Mouse (Mus musculus) megakaryocyte, embryonic 14.5 days (primary cell): ENCODE measurements around the gene Acy3. TPM values are rescaled to one million over a fixed set of nuclear protein-coding genes. Genes with fewer than 3 reads are reported as not detected.
"Not testable (repeated sequence)": the region's sequence is repeated elsewhere in the genome, so short reads cannot be mapped to it uniquely, and the experiment has no call there.

ENCODE experiments used
- H3K27me3 ChIP-seq: replicated peaks from 2 replicates; pipeline ENCODE3; 2012; ENCODE audit warnings: inconsistent platforms
- H3K36me3 ChIP-seq: replicated peaks from 2 replicates; pipeline ENCODE3; 2012; ENCODE audit warnings: low read length, inconsistent platforms, mixed read lengths
- H3K4me1 ChIP-seq: 2 replicates; pipeline ENCODE4 v1.6.1; 2012; ENCODE audit warnings: inconsistent platforms
- H3K4me3 ChIP-seq: replicated peaks from 2 replicates; pipeline ENCODE3; 2012; ENCODE audit warnings: moderate library complexity, mild to moderate bottlenecking, inconsistent platforms
- H3K9me3 ChIP-seq: 2 replicates; pipeline ENCODE4 v1.6.1; 2012; ENCODE audit warnings: inconsistent platforms
- FLI1 ChIP-seq: IDR thresholded peaks from 2 replicates; pipeline ENCODE4 v1.6.1; 2012; ENCODE audit warnings: low read length, inconsistent platforms, mixed read lengths
- GATA1 ChIP-seq: IDR thresholded peaks from 3 replicates; pipeline ENCODE4 v1.6.1; 2012; ENCODE audit warnings: mixed read lengths, low read length, inconsistent platforms, borderline replicate concordance
- polyA plus RNA-seq: library from polyadenylated mRNA; stranded (reverse); fragments of >175 nt; gene quantifications from 2 replicates; pipeline ENCODE4 v1.2.3, GENCODE M21; 2012; ENCODE audit warnings: low replicate concordance; ENCODE audit not compliant: insufficient read depth

Acy3 gene
- polyA plus RNA-seq, 1 experiment = 6.4 TPM

- no peaks in the 10 kb centered on the region for H3K9me3 ChIP-seq
- H3K36me3 ChIP-seq = no peaks in the 10 kb centered on the region
- H3K4me3 ChIP-seq = no peak overlapping the region
- H3K4me1 ChIP-seq = peaks cover 33% of the 10 kb centered on the region
- TF ChIP-seq GATA1 (no peak), FLI1 (no peak)
- peaks cover 41% of the 10 kb centered on the region for H3K27me3 ChIP-seq
Observed at GRCm38 (mm10) chr19:3967258-3967657, 19.1 kb upstream of the Acy3 start.

DNA sequence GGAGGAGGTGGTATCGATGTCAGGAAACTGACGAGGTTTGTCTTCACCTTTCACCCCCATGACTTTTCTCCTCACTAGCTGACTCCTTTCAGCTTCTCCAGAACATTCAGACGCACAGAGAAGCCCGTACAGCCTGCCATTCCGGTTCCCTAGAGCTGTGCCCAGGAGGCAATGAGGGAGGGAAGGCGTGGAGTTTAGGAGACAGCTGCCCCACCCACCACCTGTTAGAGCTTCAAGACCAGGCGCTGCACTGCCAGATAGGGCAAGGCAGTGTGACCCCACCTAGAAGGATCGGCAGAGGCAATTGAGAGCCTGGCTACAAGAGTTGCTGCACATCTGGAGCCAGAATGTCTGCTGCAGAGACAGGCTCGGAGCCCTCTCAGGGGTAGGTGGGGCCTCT is 14.1 kb upstream of the Acy3 start, which contains the start of gene Aldh3b2:
Gene Aldh3b2 (plus strand): TSS at position 100 of the 400 bp plus-strand sequence.
- no peak within 1 kb of the TSS for H3K4me3 ChIP-seq
- peaks cover 63% of the 10 kb centered on the region for H3K27me3 ChIP-seq
- H3K9me3 ChIP-seq = no peaks in the 10 kb centered on the region
- H3K4me1 ChIP-seq = peaks cover 22% of the 10 kb centered on the region
- no peak for TF ChIP-seq GATA1
- no peak for TF ChIP-seq FLI1
- H3K36me3 ChIP-seq = no peaks in the 10 kb centered on the region

DNA sequence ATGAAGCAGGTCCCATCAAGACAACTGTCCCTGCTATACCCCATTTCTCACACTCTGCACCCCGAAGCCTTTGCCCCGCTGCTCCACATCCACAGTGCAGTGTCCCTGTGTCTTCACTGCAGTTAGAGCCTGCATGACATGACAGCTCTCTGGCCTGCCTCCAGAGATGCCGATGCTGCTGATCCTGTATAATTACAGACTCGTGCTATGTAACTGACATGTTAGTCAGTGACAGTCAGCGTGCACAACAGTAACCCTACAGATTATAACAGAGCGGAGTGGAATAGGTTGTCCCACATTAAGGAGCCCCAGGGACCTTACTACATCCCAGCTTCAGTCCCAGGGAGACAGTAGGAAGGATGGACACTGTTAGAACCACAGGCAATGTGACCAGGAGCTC is 11.8 kb upstream of the Acy3 start:
- peaks cover 57% of the 10 kb centered on the region for H3K27me3 ChIP-seq
- not testable (repeated sequence) for H3K9me3 ChIP-seq

GRCm38 (mm10) chr19:3975866-3976265 is 10.5 kb upstream of the Acy3 start:
- Histone ChIP-seq H3K27me3 (peaks cover 55% of the 10 kb centered on the region), H3K4me1 (peaks cover 24% of the 10 kb centered on the region), H3K9me3 (no peaks in the 10 kb centered on the region), H3K4me3 (no peak overlapping the region), H3K36me3 (no peaks in the 10 kb centered on the region)
- no peak for TF ChIP-seq FLI1
- no peak for TF ChIP-seq GATA1

More for the DNA sequence above, 11.8 kb upstream of the Acy3 start:
- H3K4me1 ChIP-seq = peaks cover 14% of the 10 kb centered on the region
- H3K36me3 ChIP-seq, H3K4me3 ChIP-seq: not testable (repeated sequence)

DNA sequence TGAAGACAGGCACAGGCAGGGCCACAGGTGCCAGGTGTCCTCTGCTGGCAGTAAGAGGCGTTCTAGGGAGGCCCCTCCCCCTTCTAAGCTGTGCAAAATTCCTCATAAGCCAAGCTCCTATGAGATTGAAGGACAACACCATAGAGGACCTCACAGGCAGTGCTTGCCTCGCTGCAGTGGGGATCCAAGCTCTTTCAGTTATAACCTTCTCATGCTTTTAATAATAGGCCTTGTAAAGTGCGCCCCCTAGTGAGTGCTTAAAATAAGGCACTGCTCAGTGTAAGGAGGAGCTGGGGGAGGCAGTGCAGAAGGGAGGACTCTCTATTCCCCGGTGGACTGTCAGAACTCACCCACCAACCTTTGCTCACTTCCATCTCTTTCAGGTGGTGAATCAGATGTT is 6.1 kb upstream of the Acy3 start:
- Histone ChIP-seq H3K27me3 (peaks cover 46% of the 10 kb centered on the region), H3K36me3 (no peaks in the 10 kb centered on the region), H3K9me3 (no peaks in the 10 kb centered on the region), H3K4me1 (peaks cover 39% of the 10 kb centered on the region), H3K4me3 (peak overlapping the region; percentile 11)
- TF ChIP-seq GATA1 (no peak), FLI1 (no peak)

DNA sequence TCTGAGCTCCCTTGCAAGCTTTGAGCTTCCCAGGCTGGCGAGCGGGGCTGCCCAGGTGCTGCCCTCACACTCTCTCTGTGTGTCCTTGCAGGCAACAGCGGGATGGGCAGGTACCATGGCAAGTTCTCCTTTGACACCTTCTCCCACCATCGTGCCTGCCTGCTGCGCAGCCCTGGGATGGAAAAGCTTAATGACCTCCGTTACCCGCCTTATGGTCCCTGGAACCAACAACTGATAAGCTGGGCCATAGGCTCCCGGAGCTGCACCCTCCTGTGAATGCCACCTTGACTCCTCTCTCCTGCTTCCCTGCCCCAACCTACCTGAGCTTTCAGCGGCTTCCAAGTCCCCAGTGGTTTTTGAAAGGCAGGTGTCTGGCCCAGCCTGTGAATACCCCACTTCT is 5.5 kb upstream of the Acy3 start:
- Histone ChIP-seq H3K9me3 (no peaks in the 10 kb centered on the region), H3K27me3 (peaks cover 42% of the 10 kb centered on the region), H3K36me3 (no peaks in the 10 kb centered on the region), H3K4me1 (peaks cover 45% of the 10 kb centered on the region), H3K4me3 (no peak overlapping the region)
- TF ChIP-seq GATA1 = no peak
- no peak for TF ChIP-seq FLI1

- Histone ChIP-seq H3K9me3 (peaks cover 3% of the 10 kb centered on the region), H3K4me3 (no peak overlapping the region), H3K4me1 (peaks cover 61% of the 10 kb centered on the region), H3K27me3 (peaks cover 30% of the 10 kb centered on the region), H3K36me3 (no peaks in the 10 kb centered on the region)
- no peak for TF ChIP-seq GATA1
Observed at GRCm38 (mm10) chr19:3983527-3984200, 2.7 kb upstream of the Acy3 start.

DNA sequence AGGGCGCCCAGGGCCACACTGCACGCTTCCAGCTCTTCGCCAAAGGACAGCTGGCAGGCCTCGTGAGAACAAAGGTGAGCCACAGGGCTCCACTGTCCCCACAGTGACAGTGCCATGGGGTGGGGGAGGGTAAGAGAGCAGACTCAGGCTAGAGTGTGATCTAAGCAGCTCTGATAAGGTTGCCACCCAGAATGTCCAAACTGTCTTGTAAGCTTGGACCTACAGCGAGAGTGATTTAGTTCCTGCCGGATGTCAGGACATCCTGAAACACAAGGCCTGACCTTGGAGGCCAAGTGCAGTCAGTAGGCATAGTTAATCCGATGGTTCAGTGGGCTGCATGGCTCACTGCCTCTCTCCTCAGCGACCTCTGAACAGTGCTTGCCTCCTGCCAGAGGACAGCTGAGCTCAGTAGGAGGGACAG is 1.1 kb upstream of the Acy3 start:
- Histone ChIP-seq H3K36me3 (no peaks in the 10 kb centered on the region), H3K9me3 (peaks cover 6% of the 10 kb centered on the region), H3K4me3 (peak overlapping the region; percentile 62), H3K4me1 (peaks cover 55% of the 10 kb centered on the region), H3K27me3 (peaks cover 27% of the 10 kb centered on the region)
- TF ChIP-seq GATA1 = no peak
- no peak for TF ChIP-seq FLI1

DNA sequence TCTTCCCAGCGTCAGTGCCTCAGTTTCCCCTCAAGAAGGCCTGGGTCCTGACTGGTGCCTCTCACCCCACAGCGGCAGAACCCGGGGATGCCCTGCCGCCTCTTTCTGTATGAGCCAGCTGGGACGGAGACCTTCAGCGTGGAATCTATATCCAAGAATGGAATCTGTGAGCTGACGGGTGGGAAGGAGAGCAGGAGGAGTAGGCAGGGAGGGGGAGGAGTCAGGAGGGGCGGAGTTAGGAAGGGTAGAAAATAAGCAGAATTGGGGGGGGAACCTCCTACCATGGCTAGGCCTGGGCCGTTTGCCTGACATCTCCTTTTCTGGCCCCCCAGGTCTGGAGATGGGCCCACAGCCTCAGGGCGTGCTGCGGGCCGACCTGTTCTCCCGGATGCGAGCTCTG is 1.7 kb downstream of the Acy3 start:
- Histone ChIP-seq H3K9me3 (peaks cover 6% of the 10 kb centered on the region), H3K36me3 (no peaks in the 10 kb centered on the region), H3K27me3 (peaks cover 39% of the 10 kb centered on the region), H3K4me1 (peaks cover 48% of the 10 kb centered on the region), H3K4me3 (no peak overlapping the region)
- no peak for TF ChIP-seq FLI1
- TF ChIP-seq GATA1 = no peak

DNA sequence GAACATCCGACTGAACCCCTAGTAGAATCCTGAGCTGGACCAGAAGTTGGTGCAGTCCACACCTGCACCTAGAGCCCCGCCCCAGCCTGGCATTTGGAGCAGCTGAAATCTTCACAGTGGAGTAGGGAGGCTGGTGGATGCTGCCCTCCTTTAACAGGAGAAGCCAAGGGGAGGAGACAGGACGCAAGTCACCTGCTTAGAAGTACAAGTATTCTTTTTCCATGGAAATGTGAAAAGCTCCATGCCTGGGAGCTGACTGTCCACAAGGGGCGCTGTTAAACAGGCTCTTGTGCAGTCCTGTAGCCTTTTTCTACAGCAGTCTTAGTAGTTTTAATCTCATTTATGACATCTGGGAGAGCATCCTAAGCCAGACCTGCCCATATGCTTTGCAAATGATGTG is 2.4 kb downstream of the Acy3 start:
- H3K9me3 ChIP-seq = peaks cover 6% of the 10 kb centered on the region
- TF ChIP-seq FLI1 (no peak), GATA1 (no peak)
- peaks cover 46% of the 10 kb centered on the region for H3K4me1 ChIP-seq
- H3K36me3 ChIP-seq = no peaks in the 10 kb centered on the region
- no peak overlapping the region for H3K4me3 ChIP-seq
- H3K27me3 ChIP-seq = peaks cover 38% of the 10 kb centered on the region

- Histone ChIP-seq H3K36me3 (no peaks in the 10 kb centered on the region), H3K4me3 (no peak overlapping the region), H3K27me3 (peaks cover 41% of the 10 kb centered on the region), H3K4me1 (peaks cover 28% of the 10 kb centered on the region), H3K9me3 (peaks cover 6% of the 10 kb centered on the region)
- no peak for TF ChIP-seq GATA1
- no peak for TF ChIP-seq FLI1
Observed at GRCm38 (mm10) chr19:3990804-3991203, 4.4 kb downstream of the Acy3 start.
